Mouse (Mus musculus): ENCODE results near the gene Tnip3. TPM values are rescaled to one million over a fixed set of nuclear protein-coding genes. Genes with fewer than 3 reads are reported as not detected.

Gene Tnip3
- polyA plus RNA-seq, 1 experiment from 2014 or later, result 0.33 TPM

DNA sequence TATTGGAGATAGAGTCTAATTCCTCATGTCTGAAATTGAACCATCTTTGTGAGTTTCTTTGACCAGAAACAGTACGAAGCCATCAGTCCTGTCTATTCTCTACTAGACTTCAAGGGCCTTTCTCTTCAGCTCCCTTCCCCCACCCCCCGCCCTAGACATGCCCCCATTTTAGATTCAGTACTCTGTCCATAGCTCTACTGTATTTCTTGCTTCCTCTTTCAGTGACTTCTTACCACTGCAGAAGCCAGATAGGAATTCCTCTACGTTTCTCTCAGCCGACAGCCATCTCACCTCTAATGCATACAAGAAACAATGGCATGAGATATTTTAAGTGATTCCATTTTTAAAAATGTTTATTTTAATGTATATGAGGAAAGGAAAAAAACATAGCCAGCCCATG lies 136.2 kb downstream of the Tnip3 start:
- Histone ChIP-seq H3K4me3 (replicated peaks) (no peak overlapping the region), H3K4me1 (no peaks in the 10 kb centered on the region), H3K27ac (replicated peaks) (no peak overlapping the region), H3K4me2 (replicated peaks) (no peak overlapping the region), H3K9ac (no peak overlapping the region), H3K27me3 (no peaks in the 10 kb centered on the region), H3K9me3 (replicated peaks) (no peaks in the 10 kb centered on the region), H3K36me3 (no peaks in the 10 kb centered on the region)
- no peak for ATAC-seq (ENCODE audit: insufficient number of reproducible peaks, low FRiP score, low TSS enrichment, low read depth)
- 67% methylated on average over 4 of the region's 4 CpGs for WGBS

DNA sequence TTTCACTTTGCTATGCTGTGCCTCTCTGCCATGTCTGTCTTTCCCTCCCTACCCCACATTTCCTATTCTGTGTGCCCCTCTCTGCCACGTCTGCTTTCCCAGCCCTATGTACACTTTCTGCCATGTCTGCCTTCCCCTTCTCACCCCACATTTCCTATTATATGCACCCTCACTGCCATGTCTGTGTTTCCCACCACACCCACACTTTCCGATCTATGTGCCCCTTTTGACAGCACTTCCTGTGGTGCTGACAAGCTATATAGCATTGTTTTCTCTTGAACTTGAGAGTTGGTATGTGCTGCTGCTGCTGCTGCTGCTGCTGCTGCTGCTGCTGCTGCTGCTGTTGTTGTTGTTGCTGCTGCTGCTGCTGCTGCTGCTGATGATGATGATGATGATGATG lies 136.9 kb downstream of the Tnip3 start:
- 64% methylated on average over 2 of the region's 2 CpGs for WGBS
- no peak for ATAC-seq (ENCODE audit: insufficient number of reproducible peaks, low FRiP score, low TSS enrichment, low read depth)

DNA sequence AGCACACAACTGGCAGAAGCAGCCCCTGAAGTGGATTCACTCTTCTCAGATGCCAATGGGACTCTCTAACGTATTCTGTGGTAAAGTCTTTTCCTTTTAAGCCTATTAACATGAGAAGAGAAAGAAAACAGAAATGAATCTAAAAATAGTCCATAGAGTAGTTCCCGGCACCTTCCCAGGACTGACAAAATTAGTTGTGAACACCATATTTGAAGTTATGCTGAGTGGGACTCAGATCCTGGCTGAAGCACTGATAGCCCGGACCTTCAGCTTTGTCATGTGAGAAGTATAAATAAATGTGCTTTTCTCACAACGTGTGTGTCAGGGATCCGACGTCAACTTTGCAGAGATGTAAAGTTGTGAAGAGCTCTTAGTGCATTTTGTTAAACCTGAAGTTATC lies 138.9 kb downstream of the Tnip3 start:
- no peak overlapping the region for H3K4me2 ChIP-seq (replicated peaks)
- H3K4me3 ChIP-seq (replicated peaks), result no peak overlapping the region
- H3K27ac ChIP-seq (replicated peaks), result no peak overlapping the region
- no peaks in the 10 kb centered on the region for H3K4me1 ChIP-seq
- H3K9ac ChIP-seq, result no peak overlapping the region
- no peak for ATAC-seq (ENCODE audit: insufficient number of reproducible peaks, low FRiP score, low TSS enrichment, low read depth)
- H3K27me3 ChIP-seq, result no peaks in the 10 kb centered on the region
- no peaks in the 10 kb centered on the region for H3K36me3 ChIP-seq
- WGBS, result 69% methylated on average over 6 of the region's 6 CpGs
- H3K9me3 ChIP-seq (replicated peaks), result no peaks in the 10 kb centered on the region

More for the DNA sequence above, 136.9 kb downstream of the Tnip3 start:
- Histone ChIP-seq H3K4me3 (replicated peaks) (no peak overlapping the region), H3K27me3 (no peaks in the 10 kb centered on the region), H3K9ac (no peak overlapping the region), H3K4me1 (no peaks in the 10 kb centered on the region), H3K9me3 (replicated peaks) (no peaks in the 10 kb centered on the region), H3K27ac (replicated peaks) (no peak overlapping the region), H3K36me3 (no peaks in the 10 kb centered on the region), H3K4me2 (replicated peaks) (no peak overlapping the region)

DNA sequence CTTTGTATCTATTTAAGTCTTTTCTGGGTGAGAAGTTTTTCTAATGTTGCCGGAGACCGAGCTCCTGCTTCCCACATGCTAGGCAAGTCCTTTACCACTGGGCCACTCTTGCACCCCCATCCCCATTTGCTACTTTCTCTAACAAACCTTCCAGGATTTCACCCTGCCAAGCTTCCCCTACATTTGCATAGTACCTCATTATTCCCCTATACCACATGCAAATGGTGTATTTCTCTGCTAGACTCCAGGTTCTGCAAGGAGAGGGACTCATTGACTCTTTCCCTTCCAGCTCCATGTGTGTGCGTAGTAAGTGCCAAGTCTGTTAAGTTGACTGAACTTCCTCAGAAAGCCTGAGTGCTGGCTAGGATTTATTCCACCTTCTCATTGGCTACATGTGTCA lies 141.2 kb downstream of the Tnip3 start:
- Histone ChIP-seq H3K36me3 (no peaks in the 10 kb centered on the region), H3K9me3 (replicated peaks) (no peaks in the 10 kb centered on the region), H3K4me2 (replicated peaks) (no peak overlapping the region), H3K9ac (no peak overlapping the region), H3K4me1 (no peaks in the 10 kb centered on the region), H3K27me3 (no peaks in the 10 kb centered on the region), H3K4me3 (replicated peaks) (no peak overlapping the region), H3K27ac (replicated peaks) (no peak overlapping the region)
- ATAC-seq (ENCODE audit: insufficient number of reproducible peaks, low FRiP score, low TSS enrichment, low read depth), result no peak
- WGBS, result 68% methylated on average over 3 of the region's 3 CpGs

DNA sequence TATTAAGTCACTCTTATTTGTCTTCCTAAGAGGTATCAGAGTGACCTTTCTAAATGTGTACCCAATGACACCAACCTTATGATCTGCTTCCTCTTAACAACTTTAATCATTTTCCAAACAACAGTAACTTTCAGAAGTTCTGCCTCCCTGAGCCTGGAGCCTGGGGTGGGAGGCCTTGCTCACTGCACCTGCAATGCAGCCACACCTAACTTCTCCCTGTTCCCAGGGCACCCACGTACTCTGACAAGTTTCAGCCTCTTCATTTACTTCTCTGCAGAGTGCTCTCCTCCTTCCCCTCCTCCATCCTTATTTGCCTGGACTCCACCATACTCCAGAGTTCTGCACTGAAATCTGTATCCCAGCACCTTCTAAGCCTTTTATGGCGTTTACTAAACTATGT lies 144.9 kb downstream of the Tnip3 start:
- 57% methylated on average over 2 of the region's 2 CpGs for WGBS
- Histone ChIP-seq H3K9ac (no peak overlapping the region), H3K27ac (replicated peaks) (no peak overlapping the region), H3K36me3 (no peaks in the 10 kb centered on the region), H3K9me3 (replicated peaks) (no peaks in the 10 kb centered on the region), H3K4me2 (replicated peaks) (no peak overlapping the region), H3K27me3 (0 out of 2 replicates have a peak, but pooled peaks cover 3% of the 10 kb centered on the region), H3K4me1 (peaks cover 7% of the 10 kb centered on the region; the same call in 1 of the 2 replicates), H3K4me3 (replicated peaks) (no peak overlapping the region)
- ATAC-seq (ENCODE audit: insufficient number of reproducible peaks, low FRiP score, low TSS enrichment, low read depth), result no peak

DNA sequence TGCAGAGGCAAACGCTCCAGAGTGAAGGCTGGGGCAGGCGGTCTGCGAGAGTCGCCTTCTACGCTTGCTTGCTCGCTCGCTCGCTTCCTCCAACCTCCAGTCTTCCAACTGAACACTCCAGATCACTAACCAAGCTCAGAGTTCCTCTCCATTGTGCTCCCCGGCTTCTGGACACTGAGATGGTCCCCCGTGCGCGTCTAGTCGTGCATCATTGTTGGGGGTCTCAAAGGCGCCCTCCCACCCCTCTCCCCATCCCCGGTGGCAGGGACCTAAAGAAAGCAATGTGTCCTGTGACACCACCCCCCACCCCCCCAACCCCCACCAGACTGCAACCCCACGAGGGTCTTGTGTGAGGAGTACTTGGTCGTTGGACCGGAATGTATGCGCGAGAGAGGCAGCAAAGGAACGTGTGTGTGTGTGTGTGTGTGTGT lies 145.9 kb downstream of the Tnip3 start:
- H3K36me3 ChIP-seq, result no peaks in the 10 kb centered on the region
- H3K27ac ChIP-seq (replicated peaks), result no peak overlapping the region; the same call in 1 of the 2 replicates
- peaks cover 7% of the 10 kb centered on the region; the same call in 1 of the 2 replicates for H3K4me1 ChIP-seq
- no peaks in the 10 kb centered on the region for H3K9me3 ChIP-seq (replicated peaks)
- WGBS, result 2% methylated on average over 21 of the region's 21 CpGs
- 0 out of 2 replicates have a peak, but pooled peaks cover 3% of the 10 kb centered on the region for H3K27me3 ChIP-seq
- peak; percentile 20; the same call in 1 of the 2 replicates for ATAC-seq (ENCODE audit: insufficient number of reproducible peaks, low FRiP score, low TSS enrichment, low read depth)
- peak overlapping the region; percentile 65 for H3K4me3 ChIP-seq (replicated peaks)
- no peak overlapping the region for H3K9ac ChIP-seq
- peak overlapping the region; percentile 96 for H3K4me2 ChIP-seq (replicated peaks)

DNA sequence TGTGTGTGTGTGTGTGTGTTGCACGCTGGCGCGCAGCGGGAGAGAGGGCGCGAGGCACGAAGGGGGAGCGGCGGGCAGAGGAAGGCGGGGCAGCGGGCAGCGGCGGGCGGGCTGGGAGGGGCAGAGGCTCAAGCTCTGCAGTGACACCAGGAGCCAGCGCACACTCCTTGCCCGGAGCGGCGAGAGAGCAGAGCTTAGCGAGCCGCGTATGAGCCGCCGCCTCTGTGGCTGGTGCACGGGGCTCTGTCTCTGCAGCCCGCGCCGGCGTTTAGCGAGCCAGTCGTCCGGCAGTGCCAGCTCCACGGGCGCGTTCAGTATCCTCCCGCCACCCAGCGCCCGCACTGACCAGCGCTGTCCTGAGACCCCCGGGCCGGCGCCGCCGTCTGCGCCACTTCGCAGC lies 146.3 kb downstream of the Tnip3 start, which contains the start of gene Ndnf:
Ndnf (plus strand) TSS at position 140 of the 400 bp plus-strand sequence.
- Histone ChIP-seq H3K9me3 (replicated peaks) (no peaks in the 10 kb centered on the region), H3K27me3 (0 out of 2 replicates have a peak, but pooled peaks cover 3% of the 10 kb centered on the region), H3K9ac (peak within 1 kb of the TSS; percentile 63), H3K27ac (replicated peaks) (peak within 1 kb of the TSS; percentile 77), H3K4me3 (replicated peaks) (peak within 1 kb of the TSS; percentile 65), H3K4me1 (peaks cover 7% of the 10 kb centered on the region; the same call in 1 of the 2 replicates), H3K4me2 (replicated peaks) (peak within 1 kb of the TSS; percentile 96), H3K36me3 (no peaks in the 10 kb centered on the region)
- peak; percentile 90 for ATAC-seq (ENCODE audit: insufficient number of reproducible peaks, low FRiP score, low TSS enrichment, low read depth)
- WGBS, result under 1% methylated on average over 37 of the region's 45 CpGs

DNA sequence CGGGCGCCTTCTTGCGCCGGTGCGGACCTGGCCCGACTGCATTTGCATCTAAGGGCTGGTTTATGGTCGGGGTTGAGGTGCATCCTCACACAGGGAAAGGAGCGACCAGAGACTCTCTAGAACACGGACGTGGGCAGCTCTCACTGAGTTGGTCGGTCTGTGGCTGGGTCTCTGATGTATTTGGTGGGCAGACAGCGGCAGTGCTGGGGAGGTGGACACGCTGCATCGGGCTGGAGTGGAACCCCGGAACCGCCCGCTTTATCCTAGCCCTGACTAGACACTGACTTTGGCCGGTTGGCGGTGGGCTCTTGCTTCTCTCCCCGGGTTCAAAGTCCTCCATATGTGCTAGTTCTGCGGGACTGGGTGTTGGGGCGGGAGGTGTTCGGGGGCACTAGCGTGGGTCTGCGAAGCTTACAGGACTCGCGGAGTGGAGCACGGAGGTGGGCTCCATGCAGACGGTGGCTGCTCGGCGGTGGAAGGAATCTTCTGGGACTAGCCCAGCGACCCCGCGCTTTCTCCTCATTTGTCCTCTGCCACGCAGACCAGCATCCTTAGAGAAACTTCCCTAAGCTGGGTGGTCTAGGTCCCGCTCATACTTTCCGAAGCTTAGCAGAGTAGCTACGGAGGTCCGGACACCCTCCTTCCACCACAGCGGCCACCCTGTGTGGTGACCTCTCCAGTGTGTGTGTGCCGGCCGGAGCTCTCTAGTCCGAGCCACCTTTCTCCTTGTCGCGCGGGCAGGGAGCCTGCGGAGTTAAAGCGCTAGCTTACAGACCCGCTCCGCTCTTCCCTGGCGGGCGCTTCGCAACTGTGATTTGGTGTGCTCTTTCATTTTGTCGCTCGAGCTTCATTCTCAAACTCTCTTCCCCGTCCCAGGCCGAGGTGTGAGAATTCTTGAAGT lies 147.3 kb downstream of the Tnip3 start:
- Histone ChIP-seq H3K9ac (peak overlapping the region; percentile 63), H3K27ac (replicated peaks) (peak overlapping the region; percentile 77), H3K4me2 (replicated peaks) (peak overlapping the region; percentile 96), H3K36me3 (no peaks in the 10 kb centered on the region), H3K27me3 (0 out of 2 replicates have a peak, but pooled peaks cover 3% of the 10 kb centered on the region), H3K9me3 (replicated peaks) (no peaks in the 10 kb centered on the region), H3K4me1 (peaks cover 7% of the 10 kb centered on the region; the same call in 1 of the 2 replicates), H3K4me3 (replicated peaks) (peak overlapping the region; percentile 65)
- no peak for ATAC-seq (ENCODE audit: insufficient number of reproducible peaks, low FRiP score, low TSS enrichment, low read depth)
- WGBS, result 1% methylated on average over 57 of the region's 57 CpGs

Other genes with a start within 250 kb of the Tnip3 start
- 0.16 TPM in 1 of 2 replicates, not detected in the other for gene C130060K24Rik, start 144.2 kb upstream of the Tnip3 start, polyA plus RNA-seq (2015; fragmentation: Nextera tagmentation; extraction: Ambion mirVana)
- 12.2 and 13.6 TPM in 2 replicates for gene Ndnf, start 146.3 kb downstream of the Tnip3 start, polyA plus RNA-seq (2015; fragmentation: Nextera tagmentation; extraction: Ambion mirVana)